Mouse (Mus musculus): ENCODE results near the gene Olfr592.
"Not testable (repeated sequence)": the region's sequence is repeated elsewhere in the genome, so short reads cannot be mapped to it uniquely, and the experiment has no call there.

The Olfr592 gene

GRCm38 (mm10) chr7:103184503-103184902, at the start of gene Olfr592:
Olfr592 (plus strand) TSS chr7:103184803.
- not testable (repeated sequence) for DNase-seq (ENCODE audit: low spot score)

GRCm38 (mm10) chr7:103140579-103140978, 44.0 kb upstream of the Olfr592 start, which contains the start of gene Olfr588-ps1:
Olfr588-ps1 (plus strand) TSS chr7:103140879.
- no peak for DNase-seq (ENCODE audit: low spot score)

GRCm38 (mm10) chr7:103156256-103156655, 28.3 kb upstream of the Olfr592 start, which contains the start of gene Olfr589:
Olfr589 (minus strand) TSS chr7:103156356.
- no peak for DNase-seq (ENCODE audit: low spot score)

GRCm38 (mm10) chr7:103169697-103170096, 14.9 kb upstream of the Olfr592 start:
- DNase-seq (ENCODE audit: low spot score) = no peak

- no peak for DNase-seq (ENCODE audit: low spot score)
Observed at GRCm38 (mm10) chr7:103178240-103178639, 6.4 kb upstream of the Olfr592 start, which contains the start of gene Olfr591. Olfr591 (minus strand) TSS chr7:103178340.

GRCm38 (mm10) chr7:103211562-103211961, 27.0 kb downstream of the Olfr592 start, which contains the start of gene Olfr593:
Olfr593 (plus strand) TSS chr7:103211862.
- DNase-seq (ENCODE audit: low spot score) = no peak

GRCm38 (mm10) chr7:103212050-103212449, 27.4 kb downstream of the Olfr592 start:
- DNase-seq (ENCODE audit: low spot score) = not testable (repeated sequence)

- no peak for DNase-seq (ENCODE audit: low spot score)
Observed at GRCm38 (mm10) chr7:103216696-103217095, 32.1 kb downstream of the Olfr592 start, which contains the start of gene Olfr594. Olfr594 (plus strand) TSS chr7:103216996.
